Mouse (Mus musculus) CH12.LX (cell line): ENCODE data around the gene C2cd3. TPM values are rescaled to one million over a fixed set of nuclear protein-coding genes. Genes with fewer than 3 reads are reported as not detected.

Source experiments
- DNase-seq: peaks from one replicate; pipeline ENCODE4 v3.0.0-alpha.2; 2013; ENCODE audit errors: extremely low read depth
- H3K27ac ChIP-seq: 2 replicates; pipeline ENCODE4 v1.5.1; 2012; ENCODE audit warnings: low read depth, mild to moderate bottlenecking, control low read depth, moderate library complexity; ENCODE audit not compliant: insufficient read depth
- H3K27me3 ChIP-seq: replicated peaks from 2 replicates; pipeline ENCODE3; 2012; ENCODE audit warnings: inconsistent platforms
- H3K36me3 ChIP-seq, 2 experiments: replicated peaks in 1 of 2; 2 replicates each; pipeline versions ENCODE3 to v1.6.1; 2012; ENCODE audit warnings: inconsistent platforms in 1 of 2, low read length in 1 of 2, mild to moderate bottlenecking in 1 of 2, mixed read lengths in 1 of 2, moderate library complexity in 1 of 2; ENCODE audit not compliant: control insufficient read depth in 1 of 2, insufficient read depth in 1 of 2
- H3K4me1 ChIP-seq, 2 experiments: 2 replicates each; pipeline ENCODE4 v1.6.1; 2012; ENCODE audit warnings: inconsistent platforms in 1 of 2, moderate library complexity in 1 of 2; ENCODE audit not compliant: insufficient read depth in 2 of 2, control insufficient read depth in 1 of 2
- H3K4me2 ChIP-seq: 2 replicates; pipeline ENCODE4 v1.6.1; 2012; ENCODE audit warnings: low read depth, mild to moderate bottlenecking, control low read depth; ENCODE audit not compliant: poor library complexity, insufficient read depth, severe bottlenecking
- H3K4me3 ChIP-seq, 3 experiments: fragments of 150-350 bp in 1 of 3; sonication (generic) in 1 of 3; replicated peaks in 1 of 3; 2 replicates each; pipeline versions ENCODE3 to v1.5.1; 2011 to 2012; ENCODE audit warnings: low read depth in 2 of 3, low read length in 2 of 3, mild to moderate bottlenecking in 2 of 3, moderate library complexity in 2 of 3, control low read depth in 1 of 3, improper control_type of control experiment in 1 of 3, inconsistent platforms in 1 of 3, mixed read lengths in 1 of 3; ENCODE audit not compliant: poor library complexity in 1 of 3
- H3K79me2 ChIP-seq: replicated peaks from 2 replicates; pipeline ENCODE4 v1.6.1; 2012; ENCODE audit warnings: mild to moderate bottlenecking, moderate library complexity; ENCODE audit not compliant: control insufficient read depth, poor library complexity, insufficient read depth, severe bottlenecking; ENCODE audit errors: extremely low read depth
- H3K9ac ChIP-seq: 2 replicates; pipeline ENCODE4 v1.6.1; 2012; ENCODE audit warnings: low read depth, mild to moderate bottlenecking, control low read depth, moderate library complexity; ENCODE audit not compliant: insufficient read depth
- H3K9me3 ChIP-seq: replicated peaks from 2 replicates; pipeline ENCODE3; 2012; ENCODE audit warnings: low read length, inconsistent platforms, mixed read lengths
- CHD2 ChIP-seq: IDR thresholded peaks from 2 replicates; pipeline ENCODE4 v1.6.1; 2011; ENCODE audit warnings: low read length, improper control_type of control experiment
- ELF1 ChIP-seq: IDR thresholded peaks from 2 replicates; pipeline ENCODE4 v1.6.1; 2014; ENCODE audit warnings: low read depth, mild to moderate bottlenecking, inconsistent platforms, low read length, improper control_type of control experiment
- EP300 ChIP-seq: IDR thresholded peaks from 2 replicates; pipeline ENCODE4 v1.6.1; 2011; ENCODE audit warnings: low read length, improper control_type of control experiment
- KAT2A ChIP-seq: IDR thresholded peaks from 2 replicates; pipeline ENCODE4 v1.6.1; 2012; ENCODE audit warnings: low read length, improper control_type of control experiment, inconsistent platforms; ENCODE audit not compliant: insufficient replicate concordance
- MAFK ChIP-seq: IDR thresholded peaks from 2 replicates; pipeline ENCODE4 v1.6.1; 2011; ENCODE audit warnings: low read length, improper control_type of control experiment; ENCODE audit not compliant: insufficient replicate concordance
- MAZ ChIP-seq: IDR thresholded peaks from 2 replicates; pipeline ENCODE4 v1.6.1; 2012; ENCODE audit warnings: low read depth, mild to moderate bottlenecking, inconsistent platforms, low read length, improper control_type of control experiment, moderate library complexity
- MEF2A ChIP-seq: IDR thresholded peaks from 2 replicates; pipeline ENCODE4 v1.6.1; 2014; ENCODE audit warnings: low read depth, mild to moderate bottlenecking, inconsistent platforms, low read length, improper control_type of control experiment, borderline replicate concordance
- MYC ChIP-seq: IDR thresholded peaks from 2 replicates; pipeline ENCODE4 v1.6.1; 2011; ENCODE audit warnings: low read depth, mild to moderate bottlenecking, improper control_type of control experiment, low read length
- NRF1 ChIP-seq: IDR thresholded peaks from 2 replicates; pipeline ENCODE4 v1.6.1; 2014; ENCODE audit warnings: low read depth, mild to moderate bottlenecking, inconsistent platforms, low read length, improper control_type of control experiment, moderate library complexity
- PAX5 ChIP-seq: IDR thresholded peaks from 2 replicates; pipeline ENCODE4 v1.6.1; 2012; ENCODE audit warnings: low read length, inconsistent platforms, mixed read lengths
- POLR2A ChIP-seq: IDR thresholded peaks from 2 replicates; pipeline ENCODE4 v1.6.1; 2011; ENCODE audit warnings: low read depth, mild to moderate bottlenecking, improper control_type of control experiment, low read length
- POLR2AphosphoS2 ChIP-seq: IDR thresholded peaks from 2 replicates; pipeline ENCODE4 v1.6.1; 2011; ENCODE audit warnings: low read depth, low read length, improper control_type of control experiment
- SIN3A ChIP-seq: IDR thresholded peaks from 2 replicates; pipeline ENCODE4 v1.6.1; 2012; ENCODE audit warnings: low read length, improper control_type of control experiment, inconsistent platforms
- TBP ChIP-seq: conservative IDR thresholded peaks from 2 replicates; pipeline ENCODE4 v1.6.1; 2011; ENCODE audit warnings: low read depth, low read length, improper control_type of control experiment
- TCF12 ChIP-seq: IDR thresholded peaks from 2 replicates; pipeline ENCODE4 v1.6.1; 2014; ENCODE audit warnings: low read depth, mild to moderate bottlenecking, inconsistent platforms, low read length, improper control_type of control experiment
- ZKSCAN1 ChIP-seq: IDR thresholded peaks from 2 replicates; pipeline ENCODE4 v1.6.1; 2012; ENCODE audit warnings: low read depth, inconsistent platforms, low read length, improper control_type of control experiment, borderline replicate concordance
- ZMIZ1 ChIP-seq: IDR thresholded peaks from 2 replicates; pipeline ENCODE4 v1.6.1; 2012; ENCODE audit warnings: low read depth, mild to moderate bottlenecking, inconsistent platforms, low read length, improper control_type of control experiment
- ZNF384 ChIP-seq: IDR thresholded peaks from 2 replicates; pipeline ENCODE4 v1.6.1; 2012; ENCODE audit warnings: low read depth, low read length, improper control_type of control experiment, inconsistent platforms
- dilution Hi-C: fragments of 300-500 bp; cut with MboI; formaldehyde crosslinking; loops from 2 replicates; pipeline ENCODE4 v1.14.3; 2020; ENCODE audit warnings: low sequenced_read_pairs; ENCODE audit not compliant: extremely low pct_unique_long_range_greater_than_20kb, extremely low pct_ligation_motif_present
- in situ Hi-C: fragments of 300-500 bp; cut with MboI; formaldehyde crosslinking; loops from 3 replicates; pipeline ENCODE4 v1.14.3; 2019; ENCODE audit warnings: low sequenced_read_pairs, low pct_ligation_motif_present, low pct_unique_long_range_greater_than_20kb, mixed read lengths
- polyA plus RNA-seq: library from polyadenylated mRNA; unstranded; fragments of >175 nt; gene quantifications from 2 replicates; pipeline ENCODE4 v1.2.1, GENCODE M21; 2012; ENCODE audit warnings: low read depth; ENCODE audit not compliant: insufficient read length
- total RNA-seq, 2 experiments: library from RNA; depleted of rRNA; stranded (reverse); fragments of 300-350 nt in 1 of 2; fragments of >200 nt in 1 of 2; gene quantifications; 2 replicates each; pipeline ENCODE4 v1.2.3; 2012 to 2014

C2cd3 gene
- total and polyA plus RNA-seq, 3 experiments: 11.7 to 25.0 (median 16.7) TPM

GRCm38 (mm10) chr7:100500276-100500977 is 128.4 kb downstream of the C2cd3 start:
- TF ChIP-seq MAZ (no peak), CHD2 (no peak), ELF1 (no peak), PAX5 (no peak), MAFK (no peak), EP300 (no peak), KAT2A (no peak), SIN3A (no peak), ZKSCAN1 (no peak)
- TF ChIP-seq, all 38 proteins: peak for 0
- no peak overlapping the region for H3K4me3 ChIP-seq
- H3K4me2 ChIP-seq: no peak overlapping the region
- H3K27me3 ChIP-seq: no peaks in the 10 kb centered on the region
- in situ Hi-C loops (no loop called here), dilution Hi-C loops (no loop called here)
- H3K9ac ChIP-seq: no peak overlapping the region
- H3K79me2 ChIP-seq: peaks cover 9% of the 10 kb centered on the region; the same call in 1 of the 2 replicates
- H3K27ac ChIP-seq: no peak overlapping the region
- no peak for DNase-seq
- H3K4me1 ChIP-seq: peaks cover 23 to 90% of the 10 kb centered on the region in 2 experiments
- H3K9me3 ChIP-seq: no peaks in the 10 kb centered on the region
- peaks cover 44 to 81% of the 10 kb centered on the region in 2 experiments for H3K36me3 ChIP-seq

GRCm38 (mm10) chr7:100501027-100501843 is 129.2 kb downstream of the C2cd3 start:
- in situ Hi-C loops: no loop called here
- H3K9ac ChIP-seq: no peak overlapping the region
- no peaks in the 10 kb centered on the region for H3K27me3 ChIP-seq
- peaks cover 6% of the 10 kb centered on the region; the same call in 1 of the 2 replicates for H3K79me2 ChIP-seq
- TF ChIP-seq TCF12: no peak
- TF ChIP-seq NRF1: no peak
- TF ChIP-seq TBP: no peak
- TF ChIP-seq POLR2AphosphoS2: peak; percentile 34
- no peak for TF ChIP-seq ZNF384
- 0 out of 2 replicates have a peak, but pooled peaks have one; percentile 19 for TF ChIP-seq MEF2A
- TF ChIP-seq MYC: no peak
- peak; percentile 36; the same call in 1 of the 2 replicates for TF ChIP-seq ZMIZ1
- TF ChIP-seq POLR2A: peak; percentile 16; the same call in 1 of the 2 replicates
- H3K36me3 ChIP-seq: peaks cover 44 to 83% of the 10 kb centered on the region in 2 experiments
- no peak overlapping the region for H3K4me2 ChIP-seq
- dilution Hi-C loops: no loop called here
- peak; percentile 29 for DNase-seq
- no peak overlapping the region for H3K4me3 ChIP-seq
- H3K9me3 ChIP-seq: no peaks in the 10 kb centered on the region
- H3K4me1 ChIP-seq: peaks cover 24 to 94% of the 10 kb centered on the region in 2 experiments
- H3K27ac ChIP-seq: no peak overlapping the region
